14 mouse cellular contexts compared by ENCODE assay signal in the genomic region with DNA sequence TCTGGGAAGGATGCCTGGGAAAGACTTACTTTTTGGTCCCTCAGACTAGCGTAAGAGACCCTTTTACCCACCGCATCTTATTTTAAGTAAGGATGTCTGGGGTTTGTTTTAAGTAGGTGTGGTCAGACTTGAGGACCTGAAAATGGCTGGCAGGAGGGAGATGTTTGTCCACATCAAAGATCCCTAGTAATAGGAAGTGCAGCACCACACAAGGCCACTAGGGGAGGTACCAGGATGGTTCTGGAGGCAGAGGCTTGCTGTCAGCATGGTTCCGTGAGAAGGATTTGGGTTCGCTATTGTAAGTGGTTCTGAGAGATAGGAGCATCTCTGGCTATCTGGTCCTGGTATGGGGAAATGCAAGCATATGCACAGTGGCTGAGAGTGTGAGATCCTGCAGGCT.
"Had no signal": no experiment of that assay in that cellular context is flagged by ENCODE, and none has a peak within 500 bp of the region (broad histone marks: within the 10 kb centered on the region; RNA-seq: fewer than 3 reads in every experiment).

No protein-coding gene starts in this region.

- H3K9ac ChIP-seq: limb, embryonic 15.5 days; liver, embryonic 12.5 days; midbrain, embryonic 12.5 days; neural tube, embryonic 15.5 days had no signal

- H3K9me3 ChIP-seq: limb, embryonic 15.5 days; liver, embryonic 12.5 days; midbrain, embryonic 12.5 days; neural tube, embryonic 15.5 days had no signal

- H3K27ac ChIP-seq: limb, embryonic 15.5 days; liver, embryonic 12.5 days; midbrain, embryonic 12.5 days; neural tube, embryonic 15.5 days had no signal

- H3K4me2 ChIP-seq: limb, embryonic 15.5 days; liver, embryonic 12.5 days; midbrain, embryonic 12.5 days; neural tube, embryonic 15.5 days had no signal

- DNase-seq: kidney, adult 2 months; kidney, postnatal 25 days; lung, adult 18-20 months; lung, postnatal 4 days; right cerebral cortex, adult 18-20 months; right cerebral cortex, postnatal 25 days; thymus, adult 18-20 months; thymus, postnatal 14 days had no signal

- H3K27me3 ChIP-seq: limb, embryonic 15.5 days; liver, embryonic 12.5 days; midbrain, embryonic 12.5 days; neural tube, embryonic 15.5 days had no signal

- ATAC-seq: liver, embryonic 12.5 days; lung, postnatal 0 days had no signal

- H3K4me3 ChIP-seq: left cerebral cortex, adult 2 months; limb, embryonic 15.5 days; liver, embryonic 12.5 days; midbrain, embryonic 12.5 days; neural tube, embryonic 15.5 days had no signal

- H3K36me3 ChIP-seq: limb, embryonic 15.5 days; liver, embryonic 12.5 days had no signal

- H3K4me1 ChIP-seq: liver, embryonic 12.5 days; midbrain, embryonic 12.5 days; neural tube, embryonic 15.5 days had no signal
